Mouse (Mus musculus): Measurements from ENCODE around the gene Ccdc61. TPM values are rescaled to one million over a fixed set of nuclear protein-coding genes. Genes with fewer than 3 reads are reported as not detected.

The Ccdc61 gene
- polyA plus RNA-seq, 1 experiment from 2014 or later: 17.6 TPM

DNA sequence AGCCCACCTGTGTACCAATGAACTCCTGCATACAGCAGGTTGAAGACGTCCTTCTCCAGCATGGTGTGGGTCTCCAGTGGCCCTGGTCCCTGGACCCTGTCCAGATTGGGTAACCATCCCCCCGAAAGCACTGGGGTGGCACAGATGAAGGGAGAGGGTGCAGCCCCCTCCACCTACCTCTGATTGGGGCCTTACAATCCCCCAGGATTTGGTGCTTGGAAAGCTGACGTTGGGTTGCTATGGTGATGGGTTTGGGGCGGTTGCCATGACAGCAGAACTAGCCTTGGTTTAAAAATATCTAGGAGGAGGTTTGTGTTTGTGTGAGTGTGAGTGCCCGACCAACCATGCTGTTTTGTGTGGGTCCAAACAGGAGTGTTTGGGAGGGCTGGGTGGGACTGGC lies 12.6 kb upstream of the Ccdc61 start:
- Histone ChIP-seq H3K27ac (ENCODE audit: low read length) (no peak overlapping the region), H3K27me3 (replicated peaks; ENCODE audit: insufficient read depth, low read length) (peaks cover 13% of the 10 kb centered on the region)
- 40% methylated on average over 5 of the region's 5 CpGs for WGBS

GRCm38 (mm10) chr7:18921069-18921468 lies 10.9 kb upstream of the Ccdc61 start:
- Histone ChIP-seq H3K4me3 (ENCODE audit: low read depth, low read length) (no peak overlapping the region), H3K4me2 (replicated peaks; ENCODE audit: low read depth, low read length) (no peak overlapping the region), H3K9ac (replicated peaks; ENCODE audit: low read depth) (no peak overlapping the region), H3K9me3 (ENCODE audit: low read length) (no peaks in the 10 kb centered on the region), H3K27ac (ENCODE audit: low read length) (no peak overlapping the region), H3K4me1 (ENCODE audit: insufficient read depth, low read depth, low read length) (peaks cover 3% of the 10 kb centered on the region; the same call in 1 of the 2 replicates), H3K36me3 (ENCODE audit: insufficient read depth, low read length) (no peaks in the 10 kb centered on the region), H3K27me3 (replicated peaks; ENCODE audit: insufficient read depth, low read length) (peaks cover 13% of the 10 kb centered on the region)
- ATAC-seq (peak; percentile 84), DNase-seq (ENCODE audit: low spot score) (peak; percentile 70)
- TF ChIP-seq CTCF (IDR thresholded peaks at IDR 0.05) (no peak), EP300 (IDR thresholded peaks at IDR 0.05) (no peak)
- WGBS: under 1% methylated on average over 11 of the region's 12 CpGs

More for the DNA sequence above, 12.6 kb upstream of the Ccdc61 start:
- Histone ChIP-seq H3K4me1 (ENCODE audit: insufficient read depth, low read depth, low read length) (peaks cover 3% of the 10 kb centered on the region; the same call in 1 of the 2 replicates), H3K4me3 (ENCODE audit: low read depth, low read length) (no peak overlapping the region), H3K4me2 (replicated peaks; ENCODE audit: low read depth, low read length) (no peak overlapping the region), H3K9me3 (ENCODE audit: low read length) (no peaks in the 10 kb centered on the region), H3K36me3 (ENCODE audit: insufficient read depth, low read length) (no peaks in the 10 kb centered on the region), H3K9ac (replicated peaks; ENCODE audit: low read depth) (no peak overlapping the region)
- TF ChIP-seq EP300 (IDR thresholded peaks at IDR 0.05): no peak
- TF ChIP-seq CTCF (IDR thresholded peaks at IDR 0.05): no peak
- ATAC-seq (no peak), DNase-seq (ENCODE audit: low spot score) (no peak)

- Histone ChIP-seq H3K4me1 (ENCODE audit: insufficient read depth, low read depth, low read length) (no peaks in the 10 kb centered on the region), H3K27me3 (replicated peaks; ENCODE audit: insufficient read depth, low read length) (no peaks in the 10 kb centered on the region), H3K9ac (replicated peaks; ENCODE audit: low read depth) (no peak overlapping the region), H3K4me2 (replicated peaks; ENCODE audit: low read depth, low read length) (no peak overlapping the region), H3K4me3 (ENCODE audit: low read depth, low read length) (no peak overlapping the region), H3K36me3 (ENCODE audit: insufficient read depth, low read length) (no peaks in the 10 kb centered on the region), H3K27ac (ENCODE audit: low read length) (no peak overlapping the region), H3K9me3 (ENCODE audit: low read length) (no peaks in the 10 kb centered on the region)
- TF ChIP-seq CTCF (IDR thresholded peaks at IDR 0.05) (no peak), EP300 (IDR thresholded peaks at IDR 0.05) (no peak)
- no peak for ATAC-seq
- WGBS: 43% methylated on average over 3 of the region's 3 CpGs
- DNase-seq (ENCODE audit: low spot score): no peak
These were observed 7.7 kb upstream of the Ccdc61 start for GRCm38 (mm10) chr7:18917931-18918330.

GRCm38 (mm10) chr7:18916254-18916653 lies 6.0 kb upstream of the Ccdc61 start:
- no peak overlapping the region for H3K9ac ChIP-seq (replicated peaks; ENCODE audit: low read depth)
- H3K4me3 ChIP-seq (ENCODE audit: low read depth, low read length): no peak overlapping the region
- no peak for TF ChIP-seq EP300 (IDR thresholded peaks at IDR 0.05)
- peak; percentile 19; the same call in 1 of the 2 replicates for TF ChIP-seq CTCF (IDR thresholded peaks at IDR 0.05)
- no peaks in the 10 kb centered on the region for H3K4me1 ChIP-seq (ENCODE audit: insufficient read depth, low read depth, low read length)
- no peaks in the 10 kb centered on the region for H3K36me3 ChIP-seq (ENCODE audit: insufficient read depth, low read length)
- ATAC-seq (no peak), DNase-seq (ENCODE audit: low spot score) (no peak)
- no peaks in the 10 kb centered on the region for H3K9me3 ChIP-seq (ENCODE audit: low read length)
- no peaks in the 10 kb centered on the region for H3K27me3 ChIP-seq (replicated peaks; ENCODE audit: insufficient read depth, low read length)
- no peak overlapping the region for H3K27ac ChIP-seq (ENCODE audit: low read length)
- H3K4me2 ChIP-seq (replicated peaks; ENCODE audit: low read depth, low read length): no peak overlapping the region
- WGBS: 69% methylated on average over 4 of the region's 4 CpGs

GRCm38 (mm10) chr7:18909797-18910196 lies 418 bp downstream of the Ccdc61 start:
- peaks cover 6% of the 10 kb centered on the region; the same call in 1 of the 2 replicates for H3K4me1 ChIP-seq (ENCODE audit: insufficient read depth, low read depth, low read length)
- DNase-seq (ENCODE audit: low spot score) (no peak), ATAC-seq (peak; percentile 14; the same call in 1 of the 2 replicates)
- H3K9ac ChIP-seq (replicated peaks; ENCODE audit: low read depth): peak overlapping the region; percentile 56
- H3K36me3 ChIP-seq (ENCODE audit: insufficient read depth, low read length): no peaks in the 10 kb centered on the region; the same call in 1 of the 2 replicates
- H3K9me3 ChIP-seq (ENCODE audit: low read length): no peaks in the 10 kb centered on the region
- no peak overlapping the region for H3K27ac ChIP-seq (ENCODE audit: low read length)
- peak overlapping the region; percentile 66 for H3K4me3 ChIP-seq (ENCODE audit: low read depth, low read length)
- WGBS: 5% methylated on average over 17 of the region's 17 CpGs
- peak overlapping the region; percentile 67 for H3K4me2 ChIP-seq (replicated peaks; ENCODE audit: low read depth, low read length)
- no peaks in the 10 kb centered on the region for H3K27me3 ChIP-seq (replicated peaks; ENCODE audit: insufficient read depth, low read length)
- TF ChIP-seq EP300 (IDR thresholded peaks at IDR 0.05): no peak
- TF ChIP-seq CTCF (IDR thresholded peaks at IDR 0.05): no peak

DNA sequence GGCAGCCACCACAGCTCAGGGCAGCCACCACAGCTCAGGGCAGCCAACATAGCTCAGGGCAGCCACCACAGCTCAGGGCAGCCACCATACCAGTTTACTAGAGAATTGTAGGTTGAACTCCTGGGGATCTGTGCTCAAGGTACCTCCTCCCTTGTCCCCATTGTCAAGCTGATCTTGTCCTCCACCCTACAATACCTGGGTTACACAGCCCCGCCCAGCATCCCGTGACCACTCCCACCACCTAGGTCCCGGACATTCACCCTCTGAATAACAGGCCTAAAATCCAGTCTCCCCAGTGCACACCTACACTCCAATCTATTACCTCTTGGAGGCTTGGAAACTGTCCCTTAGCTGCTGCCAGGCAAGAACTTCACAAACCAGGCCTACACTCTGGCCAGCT lies 5.2 kb downstream of the Ccdc61 start:
- Histone ChIP-seq H3K4me1 (ENCODE audit: insufficient read depth, low read depth, low read length) (peaks cover 6% of the 10 kb centered on the region; the same call in 1 of the 2 replicates), H3K9ac (replicated peaks; ENCODE audit: low read depth) (no peak overlapping the region), H3K4me3 (ENCODE audit: low read depth, low read length) (no peak overlapping the region), H3K9me3 (ENCODE audit: low read length) (no peaks in the 10 kb centered on the region), H3K36me3 (ENCODE audit: insufficient read depth, low read length) (no peaks in the 10 kb centered on the region; the same call in 1 of the 2 replicates), H3K27ac (ENCODE audit: low read length) (no peak overlapping the region), H3K27me3 (replicated peaks; ENCODE audit: insufficient read depth, low read length) (no peaks in the 10 kb centered on the region), H3K4me2 (replicated peaks; ENCODE audit: low read depth, low read length) (no peak overlapping the region)
- no peak for TF ChIP-seq CTCF (IDR thresholded peaks at IDR 0.05)
- no peak for TF ChIP-seq EP300 (IDR thresholded peaks at IDR 0.05)
- WGBS: 74% methylated on average over 3 of the region's 3 CpGs
- ATAC-seq (no peak), DNase-seq (ENCODE audit: low spot score) (no peak)

- Histone ChIP-seq H3K4me1 (ENCODE audit: insufficient read depth, low read depth, low read length) (no peaks in the 10 kb centered on the region), H3K4me3 (ENCODE audit: low read depth, low read length) (no peak overlapping the region), H3K36me3 (ENCODE audit: insufficient read depth, low read length) (no peaks in the 10 kb centered on the region; the same call in 1 of the 2 replicates), H3K4me2 (replicated peaks; ENCODE audit: low read depth, low read length) (no peak overlapping the region), H3K27me3 (replicated peaks; ENCODE audit: insufficient read depth, low read length) (no peaks in the 10 kb centered on the region), H3K9me3 (ENCODE audit: low read length) (no peaks in the 10 kb centered on the region), H3K27ac (ENCODE audit: low read length) (no peak overlapping the region), H3K9ac (replicated peaks; ENCODE audit: low read depth) (no peak overlapping the region)
- no peak for DNase-seq (ENCODE audit: low spot score)
- 61% methylated on average over 3 of the region's 3 CpGs for WGBS
- TF ChIP-seq EP300 (IDR thresholded peaks at IDR 0.05): no peak
- peak; percentile 30 for TF ChIP-seq CTCF (IDR thresholded peaks at IDR 0.05)
- ATAC-seq: no peak
These were observed 7.7 kb downstream of the Ccdc61 start for GRCm38 (mm10) chr7:18902486-18902885.

Measured in lung, postnatal 0 days (tissue).